Mouse (Mus musculus): ENCODE results near the gene Slc5a5. TPM values are rescaled to one million over a fixed set of nuclear protein-coding genes. Genes with fewer than 3 reads are reported as not detected.

Gene Slc5a5
- polyA plus RNA-seq, 1 experiment from 2014 or later: 1.6 TPM

GRCm38 (mm10) chr8:70836666-70837065 is 55.9 kb downstream of the Slc5a5 start:
- 92% methylated on average over 12 of the region's 12 CpGs for WGBS
- H3K9ac ChIP-seq: no peak overlapping the region
- peaks cover 28% of the 10 kb centered on the region for H3K4me1 ChIP-seq (replicated peaks)
- H3K9me3 ChIP-seq: no peaks in the 10 kb centered on the region
- no peaks in the 10 kb centered on the region for H3K27me3 ChIP-seq
- H3K4me3 ChIP-seq: no peak overlapping the region
- ATAC-seq (ENCODE audit: low read depth): no peak
- H3K36me3 ChIP-seq: peaks cover 17% of the 10 kb centered on the region
- H3K27ac ChIP-seq (replicated peaks): no peak overlapping the region
- H3K4me2 ChIP-seq: no peak overlapping the region

DNA sequence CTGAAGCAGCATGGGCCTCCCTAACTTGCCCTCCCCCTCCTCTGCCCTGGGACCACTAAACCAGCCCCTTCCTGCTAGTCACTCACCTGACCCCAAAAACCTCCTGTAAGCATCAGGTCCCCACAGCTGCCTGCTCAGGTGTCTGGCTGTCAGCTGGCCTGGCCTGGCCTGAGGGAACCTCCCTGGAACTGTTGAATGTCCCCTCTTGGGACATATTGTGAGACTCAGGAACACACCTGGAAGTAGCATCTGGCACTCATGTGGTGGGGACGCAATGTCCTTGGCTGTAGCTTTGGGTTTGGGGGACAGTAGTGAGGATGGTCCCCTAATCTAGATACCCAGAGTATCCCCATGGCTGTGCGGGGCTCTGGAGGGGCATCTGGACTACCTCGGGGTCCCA is 58.5 kb downstream of the Slc5a5 start:
- Histone ChIP-seq H3K9me3 (no peaks in the 10 kb centered on the region), H3K4me3 (no peak overlapping the region), H3K27me3 (no peaks in the 10 kb centered on the region), H3K27ac (replicated peaks) (no peak overlapping the region), H3K36me3 (peaks cover 17% of the 10 kb centered on the region), H3K4me1 (replicated peaks) (peaks cover 14% of the 10 kb centered on the region), H3K4me2 (no peak overlapping the region), H3K9ac (no peak overlapping the region)
- WGBS: 89% methylated on average over 3 of the region's 3 CpGs
- ATAC-seq (ENCODE audit: low read depth): no peak

DNA sequence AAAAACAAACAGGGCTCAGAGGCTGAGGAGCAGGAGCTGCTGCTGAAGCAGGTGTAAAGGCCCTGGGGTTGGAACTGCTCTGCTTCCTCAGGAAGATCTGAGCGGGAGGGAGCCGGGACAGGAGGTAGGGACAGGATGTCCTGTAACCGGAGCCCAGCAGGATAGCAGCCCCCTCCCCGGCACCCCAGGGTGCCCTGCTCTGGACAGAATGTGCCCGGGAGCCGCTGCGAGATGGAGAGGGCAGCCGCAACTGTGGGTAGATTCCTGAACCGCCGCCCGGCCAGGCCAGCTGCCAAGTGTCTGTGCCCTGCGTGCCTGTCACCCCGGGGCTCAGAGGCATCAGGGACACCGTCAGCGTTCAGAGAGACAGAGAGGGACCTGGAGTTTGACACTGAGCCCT is 59.0 kb downstream of the Slc5a5 start:
- Histone ChIP-seq H3K4me2 (no peak overlapping the region), H3K9ac (no peak overlapping the region), H3K9me3 (no peaks in the 10 kb centered on the region), H3K36me3 (peaks cover 17% of the 10 kb centered on the region), H3K4me1 (replicated peaks) (peaks cover 8% of the 10 kb centered on the region), H3K4me3 (no peak overlapping the region), H3K27ac (replicated peaks) (no peak overlapping the region), H3K27me3 (no peaks in the 10 kb centered on the region)
- WGBS: 45% methylated on average over 15 of the region's 15 CpGs
- ATAC-seq (ENCODE audit: low read depth): no peak

DNA sequence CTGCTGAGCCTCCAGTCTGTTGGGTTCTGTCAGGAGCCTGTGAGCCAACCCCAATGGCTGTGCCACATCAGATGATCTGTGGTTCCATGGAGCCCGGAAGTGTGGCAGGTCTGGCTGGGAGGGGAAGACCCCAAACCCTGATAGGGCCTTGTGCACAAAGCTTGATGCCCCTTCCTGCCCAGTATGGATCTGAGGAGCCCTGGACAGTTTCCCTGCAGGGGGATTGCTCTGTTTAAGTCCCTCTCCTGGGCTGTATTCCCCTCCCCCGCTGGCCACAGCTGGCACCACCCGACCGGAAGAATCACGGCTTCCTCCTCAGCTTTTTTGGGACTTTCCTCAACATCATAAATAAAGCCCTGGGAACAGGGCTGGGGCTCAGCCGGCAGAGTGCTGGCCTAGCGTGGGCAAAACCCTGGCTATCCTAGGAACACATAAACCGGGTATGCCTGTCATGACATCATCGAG is 59.5 kb downstream of the Slc5a5 start:
- Histone ChIP-seq H3K4me1 (replicated peaks) (peaks cover 5% of the 10 kb centered on the region), H3K4me2 (no peak overlapping the region), H3K36me3 (peaks cover 17% of the 10 kb centered on the region), H3K4me3 (no peak overlapping the region), H3K9ac (no peak overlapping the region), H3K27ac (replicated peaks) (no peak overlapping the region), H3K9me3 (no peaks in the 10 kb centered on the region), H3K27me3 (no peaks in the 10 kb centered on the region)
- WGBS: 43% methylated on average over 9 of the region's 9 CpGs
- ATAC-seq (ENCODE audit: low read depth): no peak

MicroRNA genes within 50 kb of the gene (microRNA counts, 519-probe panel; counts per million panel counts)
- microRNA mmu-miR-1969: not detected

Small RNA genes lying within 50 kb of the gene (microRNA-seq; reads per million reads assigned to microRNA genes)
- gene Mir1969 (6.2 reads per million, percentile 21 among the genes with 10 or more reads in this experiment), gene Mir7067 (not detected)

Other genes with a start within 250 kb of the Slc5a5 start
- 102 and 108 TPM in 2 replicates for gene Pgpep1, start 232.4 kb downstream of the Slc5a5 start, polyA plus RNA-seq (2015; fragmentation: Nextera tagmentation; extraction: Ambion mirVana)
- 214 and 215 TPM in 2 replicates for gene Lsm4, start 219.5 kb downstream of the Slc5a5 start, polyA plus RNA-seq (2015; fragmentation: Nextera tagmentation; extraction: Ambion mirVana)
- 108 and 112 TPM in 2 replicates for gene Jund, start 193.8 kb downstream of the Slc5a5 start, polyA plus RNA-seq (2015; fragmentation: Nextera tagmentation; extraction: Ambion mirVana)
- 0.08 and 0.17 TPM in 2 replicates for gene Iqcn, start 189.3 kb downstream of the Slc5a5 start, polyA plus RNA-seq (2015; fragmentation: Nextera tagmentation; extraction: Ambion mirVana)
- gene Gm3336, start 174.2 kb downstream of the Slc5a5 start, polyA plus RNA-seq (2015; fragmentation: Nextera tagmentation; extraction: Ambion mirVana): not detected in 2 replicates
- 0.18 and 0.26 TPM in 2 replicates for gene Pde4c, start 169.0 kb downstream of the Slc5a5 start, polyA plus RNA-seq (2015; fragmentation: Nextera tagmentation; extraction: Ambion mirVana)
- 402 and 417 TPM in 2 replicates for gene Rab3a, start 138.1 kb downstream of the Slc5a5 start, polyA plus RNA-seq (2015; fragmentation: Nextera tagmentation; extraction: Ambion mirVana)
- gene Mpv17l2, start 131.8 kb downstream of the Slc5a5 start, polyA plus RNA-seq (2015; fragmentation: Nextera tagmentation; extraction: Ambion mirVana): 46.1 and 54.5 TPM in 2 replicates
- 88.9 and 93.7 TPM in 2 replicates for gene Pik3r2, start 116.0 kb downstream of the Slc5a5 start, polyA plus RNA-seq (2015; fragmentation: Nextera tagmentation; extraction: Ambion mirVana)
- gene Mast3, start 87.7 kb downstream of the Slc5a5 start, polyA plus RNA-seq (2015; fragmentation: Nextera tagmentation; extraction: Ambion mirVana): 15.8 and 17.6 TPM in 2 replicates
- not detected in 2 replicates for gene Il12rb1, start 84.3 kb downstream of the Slc5a5 start, polyA plus RNA-seq (2015; fragmentation: Nextera tagmentation; extraction: Ambion mirVana)
- gene Arrdc2, start 53.0 kb downstream of the Slc5a5 start, polyA plus RNA-seq (2015; fragmentation: Nextera tagmentation; extraction: Ambion mirVana): 7.8 TPM in 2 replicates
- 17.5 and 17.9 TPM in 2 replicates for gene Kcnn1, start 29.5 kb downstream of the Slc5a5 start, polyA plus RNA-seq (2015; fragmentation: Nextera tagmentation; extraction: Ambion mirVana)
- gene Ccdc124, start 18.8 kb downstream of the Slc5a5 start, polyA plus RNA-seq (2015; fragmentation: Nextera tagmentation; extraction: Ambion mirVana): 148 and 156 TPM in 2 replicates
- 2,220 and 2,572 TPM in 2 replicates for gene Rpl18a, start 4.7 kb upstream of the Slc5a5 start, polyA plus RNA-seq (2015; fragmentation: Nextera tagmentation; extraction: Ambion mirVana)
- gene Map1s, start 13.2 kb upstream of the Slc5a5 start, polyA plus RNA-seq (2015; fragmentation: Nextera tagmentation; extraction: Ambion mirVana): 55.4 and 60.7 TPM in 2 replicates